Mouse (Mus musculus) heart, adult 2 months (tissue): ENCODE measurements around the gene Oas1c.

Experiments used
- CTCF ChIP-seq: fragments of 200-600 bp; IDR thresholded peaks from 2 replicates; pipeline ENCODE4 v1.8.1; 2022; ENCODE audit warnings: antibody characterized with exemption, mild to moderate bottlenecking, moderate library complexity
- EP300 ChIP-seq: fragments of 200-500 bp; IDR thresholded peaks from 2 replicates; pipeline ENCODE4 v1.6.1; 2011; ENCODE audit warnings: low read depth, low read length, control low read depth; ENCODE audit not compliant: insufficient read depth

- TF ChIP-seq CTCF (no peak), EP300 (no peak)
Observed at GRCm38 (mm10) chr5:120787042-120787441, 25.3 kb downstream of the Oas1c start.
